Mouse (Mus musculus): ENCODE results near the gene Fam189b.
"Not testable (repeated sequence)": the region's sequence is repeated elsewhere in the genome, so short reads cannot be mapped to it uniquely, and the experiment has no call there.

Fam189b gene

GRCm38 (mm10) chr3:89183058-89183958, at the start of gene Fam189b:
Gene Fam189b, plus strand, starts transcription at chr3:89183143.
- DNase-seq (ENCODE audit: low spot score), result peak; percentile 46

DNA sequence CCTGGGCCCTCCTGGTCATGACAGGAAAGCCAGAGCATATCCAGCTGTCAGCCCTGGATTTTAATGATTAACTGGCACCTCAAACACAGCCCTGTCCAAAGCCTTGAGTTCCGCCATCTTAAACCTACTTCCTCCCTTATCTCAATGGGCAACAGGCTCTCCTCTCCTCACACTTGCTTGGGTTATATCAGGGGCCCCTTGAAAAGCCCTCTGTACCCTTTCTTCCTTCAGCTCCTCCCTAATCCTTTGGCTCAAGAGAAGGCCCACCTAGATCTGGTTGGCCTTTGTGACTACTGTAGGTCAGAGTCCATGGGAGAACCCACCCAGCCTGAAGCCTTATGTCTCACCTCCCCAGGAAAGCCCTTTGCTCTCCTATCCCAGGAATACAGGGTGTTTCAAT, 49.2 kb upstream of the Fam189b start:
- no peak for DNase-seq (ENCODE audit: low spot score)

- DNase-seq (ENCODE audit: low spot score), result no peak
These were observed 47.0 kb upstream of the Fam189b start, which contains the start of gene Pklr for GRCm38 (mm10) chr3:89135958-89136357. Gene Pklr, plus strand, starts transcription at chr3:89136142.

GRCm38 (mm10) chr3:89136365-89136764, 46.6 kb upstream of the Fam189b start:
- DNase-seq (ENCODE audit: low spot score), result no peak

DNA sequence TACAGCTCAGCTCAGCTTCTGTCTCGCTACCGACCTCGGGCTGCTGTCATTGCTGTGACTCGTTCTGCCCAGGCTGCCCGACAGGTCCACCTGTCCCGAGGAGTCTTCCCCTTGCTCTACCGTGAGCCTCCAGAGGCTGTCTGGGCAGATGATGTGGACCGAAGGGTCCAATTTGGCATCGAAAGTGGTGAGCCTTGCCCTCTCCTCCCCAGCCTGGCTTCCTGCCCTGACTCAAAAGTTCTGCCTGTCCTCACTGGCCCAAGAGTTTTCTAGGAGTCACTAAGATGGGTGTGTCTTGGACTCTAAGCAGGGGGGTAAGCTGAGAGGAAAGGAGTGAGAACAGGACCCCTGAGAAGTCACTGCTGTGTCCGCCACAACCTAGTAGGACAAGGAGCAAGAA, 38.1 kb upstream of the Fam189b start:
- no peak for DNase-seq (ENCODE audit: low spot score)

DNA sequence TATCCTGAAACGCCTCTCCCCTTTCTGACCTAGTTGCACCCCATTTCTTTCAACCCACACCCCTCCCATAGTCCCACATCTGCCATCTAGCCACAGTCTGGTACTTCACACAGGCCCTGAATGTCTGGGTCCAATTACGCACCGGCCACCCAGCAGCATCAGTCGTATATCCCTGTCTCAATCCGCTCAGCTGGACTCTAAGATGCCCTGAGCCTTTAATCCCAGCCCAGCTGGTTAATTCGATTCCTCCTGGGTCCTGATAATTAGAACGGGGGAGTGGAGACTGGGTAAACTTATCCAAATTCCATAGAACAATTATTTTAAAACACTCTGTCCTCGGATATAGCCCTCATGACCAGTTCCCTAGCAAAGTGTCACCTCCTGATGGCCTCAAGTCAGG, 37.4 kb upstream of the Fam189b start:
- no peak for DNase-seq (ENCODE audit: low spot score)

DNA sequence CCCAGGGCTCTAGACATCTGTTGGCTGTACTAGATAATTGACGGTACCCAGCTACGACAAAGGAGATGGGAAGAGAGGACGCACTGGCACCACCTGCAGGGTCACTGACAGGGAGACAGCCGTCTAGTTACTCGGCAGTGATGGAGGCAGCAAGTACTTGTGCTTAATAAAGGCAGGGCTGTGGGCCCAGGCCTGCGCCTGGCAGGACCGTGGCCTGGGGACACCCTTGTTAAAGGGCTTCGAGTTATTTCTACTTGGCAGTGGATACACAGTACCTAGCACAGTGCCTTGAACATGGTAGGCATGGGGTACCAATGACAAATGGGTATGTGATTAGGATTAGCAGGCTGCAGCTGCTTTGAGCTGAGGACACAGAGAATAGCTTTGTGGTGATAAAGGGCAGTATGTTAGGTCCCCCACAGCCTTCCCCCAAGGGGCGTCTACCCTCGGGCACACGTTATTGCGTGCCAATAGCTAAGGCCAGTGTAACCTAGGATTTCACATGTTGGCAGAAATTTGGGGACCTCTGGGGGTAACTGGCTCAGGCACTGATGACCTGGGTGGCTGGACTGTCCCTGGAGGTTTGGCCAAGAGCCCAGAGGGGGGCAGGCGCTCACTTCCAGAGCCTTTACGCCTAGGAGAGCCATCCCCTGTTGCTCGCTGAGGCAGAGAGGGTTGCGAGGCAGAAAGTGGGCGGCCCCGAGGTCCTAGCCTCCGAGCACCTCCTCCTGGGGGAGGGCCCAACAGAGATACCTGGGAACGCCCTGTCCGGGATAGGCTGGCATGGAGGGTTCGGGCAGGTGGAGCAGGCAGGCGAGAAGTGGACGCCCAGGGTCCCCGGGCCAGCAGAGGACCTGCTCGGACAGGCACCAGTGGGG, 35.6 kb upstream of the Fam189b start:
- DNase-seq (ENCODE audit: low spot score), result no peak

DNA sequence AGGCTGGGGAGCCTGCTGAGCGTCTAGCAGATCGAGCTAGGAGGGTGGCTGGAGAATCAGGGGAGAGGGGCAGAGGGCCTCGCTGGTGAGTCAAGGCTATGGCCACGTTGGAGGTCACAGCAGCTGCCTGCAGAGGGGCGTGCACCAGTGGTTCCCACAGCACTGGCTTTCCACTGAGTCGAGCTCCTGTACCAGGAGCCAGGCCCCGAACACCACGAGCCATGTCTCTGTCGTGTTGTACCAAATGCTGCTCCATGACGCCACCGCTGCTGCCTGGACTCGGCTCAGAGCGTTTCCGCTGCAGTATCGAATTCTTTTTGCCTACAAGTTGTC, 35.0 kb upstream of the Fam189b start:
- no peak for DNase-seq (ENCODE audit: low spot score)

- DNase-seq (ENCODE audit: low spot score), result no peak
These were observed 34.4 kb upstream of the Fam189b start for GRCm38 (mm10) chr3:89148567-89148966.

DNA sequence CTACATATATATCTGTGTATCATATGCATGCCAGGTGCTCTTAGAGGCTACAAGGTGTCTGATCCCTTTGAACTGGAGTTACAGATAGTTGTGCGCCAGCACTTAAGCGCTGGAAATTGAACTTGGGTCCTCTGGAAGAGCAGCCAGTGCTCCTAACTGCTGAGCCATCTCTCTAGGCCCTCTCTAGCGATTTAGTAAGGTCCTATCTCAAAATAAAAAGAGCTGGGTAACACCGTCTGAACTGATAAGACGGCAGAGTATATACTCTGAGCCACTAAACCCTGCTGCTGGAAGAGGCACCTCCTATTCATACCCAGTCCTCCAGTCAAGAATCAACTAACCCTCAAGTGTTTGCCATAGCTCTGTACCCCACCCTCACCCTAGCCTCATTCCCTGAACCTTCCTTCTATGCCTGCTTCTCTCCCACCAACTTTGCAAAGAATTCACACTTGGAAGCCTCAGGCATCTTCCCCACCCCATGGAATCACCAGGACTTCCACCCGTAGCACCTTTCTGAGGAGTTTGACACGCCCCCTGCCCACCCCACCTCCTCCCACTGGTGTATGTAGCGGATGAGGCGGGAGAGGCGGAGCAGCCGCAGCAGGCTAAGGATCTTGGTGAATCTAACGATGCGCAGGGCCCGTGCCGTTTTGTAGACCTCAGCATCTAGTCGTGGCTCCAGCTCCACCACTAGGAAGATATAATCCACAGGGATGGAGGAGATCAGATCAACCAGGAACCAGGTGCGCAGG, 30.7 kb upstream of the Fam189b start:
- DNase-seq (ENCODE audit: low spot score), result no peak

- DNase-seq (ENCODE audit: low spot score), result no peak
These were observed 26.0 kb upstream of the Fam189b start for GRCm38 (mm10) chr3:89156951-89157350.

GRCm38 (mm10) chr3:89158651-89159050, 24.3 kb upstream of the Fam189b start:
- no peak for DNase-seq (ENCODE audit: low spot score)

- DNase-seq (ENCODE audit: low spot score), result peak; percentile 30
These were observed 23.7 kb upstream of the Fam189b start for GRCm38 (mm10) chr3:89159211-89159610.

DNA sequence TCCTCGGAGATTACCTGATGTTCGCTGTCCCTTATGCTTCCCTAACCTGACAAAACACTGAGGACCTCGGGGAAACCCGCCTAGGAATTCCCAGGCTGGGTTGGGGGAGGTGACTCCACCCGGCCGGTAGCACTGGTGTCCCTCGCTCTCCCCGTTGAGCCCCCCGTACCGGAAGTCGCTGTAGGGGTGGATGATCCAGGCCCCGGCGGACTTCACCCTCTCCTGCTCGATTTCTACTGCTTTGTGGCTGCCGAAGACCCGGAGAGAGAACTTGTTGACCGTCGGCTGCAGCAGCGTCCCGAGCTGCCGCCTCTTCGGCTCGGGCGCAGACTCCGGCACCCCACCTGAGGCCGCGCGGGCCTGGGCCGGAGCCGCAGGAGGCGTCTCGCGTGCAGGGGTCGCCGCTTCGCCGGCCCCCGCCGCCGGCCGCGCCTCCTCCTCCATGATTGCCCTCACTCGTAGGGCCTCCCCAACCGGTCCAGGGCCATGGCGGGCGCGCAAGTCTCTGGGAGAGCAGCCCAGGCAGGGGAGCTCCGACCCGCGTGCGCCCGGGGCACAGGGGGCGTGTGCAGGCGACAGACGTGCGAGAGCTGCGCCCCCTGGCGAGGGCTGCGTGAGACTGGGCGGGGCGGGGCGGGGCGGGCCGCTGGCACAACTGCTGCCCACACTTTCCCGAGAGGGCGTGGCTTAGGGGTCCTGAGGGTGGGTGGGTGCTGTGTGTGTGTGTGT, 23.2 kb upstream of the Fam189b start, which contains the start of gene Hcn3:
TSS of gene Hcn3 (minus strand) at position 581 of the 729 bp plus-strand sequence.
- no peak for DNase-seq (ENCODE audit: low spot score)

DNA sequence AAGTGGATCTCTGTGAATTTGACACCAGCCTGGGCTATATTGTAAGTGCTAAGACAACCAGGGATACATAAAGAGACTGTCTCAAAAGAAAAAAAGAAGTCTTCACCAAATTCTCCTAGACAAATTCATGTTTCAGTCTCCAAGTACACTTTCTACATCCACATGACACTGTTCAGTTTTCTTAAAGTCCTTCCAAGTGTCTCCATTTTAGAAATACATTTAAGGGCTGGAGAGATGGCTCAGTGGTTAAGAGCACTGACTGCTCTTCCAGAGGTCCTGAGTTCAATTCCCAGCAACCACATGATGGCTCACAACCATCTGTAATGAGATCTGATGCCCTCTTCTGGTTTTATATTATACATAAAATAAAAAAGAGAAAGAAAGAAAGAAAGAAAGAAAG, 21.7 kb upstream of the Fam189b start:
- DNase-seq (ENCODE audit: low spot score), result not testable (repeated sequence)

- DNase-seq (ENCODE audit: low spot score), result no peak
These were observed 21.2 kb upstream of the Fam189b start for GRCm38 (mm10) chr3:89161786-89162185.

- no peak for DNase-seq (ENCODE audit: low spot score)
These were observed 19.8 kb upstream of the Fam189b start for GRCm38 (mm10) chr3:89163123-89163522.

GRCm38 (mm10) chr3:89163643-89164245, 19.2 kb upstream of the Fam189b start:
- DNase-seq (ENCODE audit: low spot score), result no peak

GRCm38 (mm10) chr3:89164506-89165267, 18.3 kb upstream of the Fam189b start, which contains the start of gene Clk2:
Gene Clk2, plus strand, starts transcription at chr3:89164795.
- DNase-seq (ENCODE audit: low spot score), result peak; percentile 68

DNA sequence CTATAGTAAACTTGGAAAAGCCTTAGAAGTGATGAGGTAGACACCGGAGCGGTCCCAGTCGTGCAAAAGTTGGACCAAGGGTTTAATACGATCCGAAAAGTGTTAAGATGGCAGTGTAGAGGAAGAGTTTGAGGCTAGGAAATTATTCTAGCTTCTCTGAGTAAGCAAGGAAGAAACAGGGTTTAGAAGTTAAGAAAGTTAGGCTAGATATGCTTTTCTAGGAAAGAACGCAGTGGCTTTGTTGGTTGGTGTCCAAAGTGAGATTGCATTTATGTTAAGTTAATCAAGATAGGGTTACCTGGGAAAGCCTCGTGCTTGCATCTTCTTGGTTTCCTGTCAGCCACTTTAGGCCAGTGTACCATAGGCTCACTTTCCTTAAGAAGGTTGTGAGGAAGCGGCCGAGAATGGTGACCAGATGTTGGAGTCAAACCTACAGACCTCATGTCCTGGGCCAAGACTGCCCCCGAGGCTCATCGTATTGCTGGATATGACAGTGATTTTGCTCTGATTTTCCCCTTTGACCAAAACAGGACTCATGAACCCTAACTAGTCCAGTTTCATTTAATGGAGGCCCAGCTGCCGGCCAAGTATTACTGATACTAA, 17.6 kb upstream of the Fam189b start:
- no peak for DNase-seq (ENCODE audit: low spot score)
